Mouse (Mus musculus): ENCODE results near the gene Kank2. TPM values are rescaled to one million over a fixed set of nuclear protein-coding genes. Genes with fewer than 3 reads are reported as not detected.

Gene Kank2
- polyA plus RNA-seq (2014; fragmentation: Nextera tagmentation; extraction: Ambion mirVana), result 6.1 and 7.6 TPM in 2 replicates

GRCm38 (mm10) chr9:21798345-21799009, at the start of gene Kank2:
Gene Kank2, minus strand, starts transcription at chr9:21798744.
- H3K27ac ChIP-seq (replicated peaks; ENCODE audit: low read depth, low read length), result peak within 1 kb of the TSS; percentile 90
- H3K4me2 ChIP-seq (ENCODE audit: low read depth, low read length), result peak within 1 kb of the TSS; percentile 75
- peaks cover 8% of the 10 kb centered on the region for H3K36me3 ChIP-seq (replicated peaks; ENCODE audit: control insufficient read depth, insufficient read depth, low read depth, low read length)
- ATAC-seq (replicated peaks; ENCODE audit: insufficient number of reproducible peaks, low FRiP score, low TSS enrichment, low read depth) (peak; percentile 82), DNase-seq (ENCODE audit: low spot score) (peak; percentile 88)
- under 1% methylated on average over 45 of the region's 52 CpGs for WGBS
- H3K9me3 ChIP-seq (replicated peaks; ENCODE audit: control insufficient read depth, low read length), result no peaks in the 10 kb centered on the region
- H3K27me3 ChIP-seq (ENCODE audit: control insufficient read depth, insufficient read depth, low read length), result no peaks in the 10 kb centered on the region
- peak within 1 kb of the TSS; percentile 90 for H3K9ac ChIP-seq (replicated peaks; ENCODE audit: low read length)
- H3K4me1 ChIP-seq (ENCODE audit: control insufficient read depth, insufficient read depth, low read length), result peaks cover 12% of the 10 kb centered on the region
- peak within 1 kb of the TSS; percentile 81 for H3K4me3 ChIP-seq (ENCODE audit: low read depth, low read length)

GRCm38 (mm10) chr9:21847926-21848325, 49.4 kb upstream of the Kank2 start:
- Histone ChIP-seq H3K4me3 (ENCODE audit: low read depth, low read length) (no peak overlapping the region), H3K4me1 (ENCODE audit: control insufficient read depth, insufficient read depth, low read length) (peaks cover 21% of the 10 kb centered on the region), H3K9ac (replicated peaks; ENCODE audit: low read length) (0 out of 2 replicates have a peak overlapping the region, but pooled peaks have one; percentile 13), H3K4me2 (ENCODE audit: low read depth, low read length) (no peak overlapping the region; the same call in 1 of the 2 replicates), H3K36me3 (replicated peaks; ENCODE audit: control insufficient read depth, insufficient read depth, low read depth, low read length) (0 out of 2 replicates have a peak, but pooled peaks cover 2% of the 10 kb centered on the region), H3K27me3 (ENCODE audit: control insufficient read depth, insufficient read depth, low read length) (no peaks in the 10 kb centered on the region), H3K9me3 (replicated peaks; ENCODE audit: control insufficient read depth, low read length) (no peaks in the 10 kb centered on the region), H3K27ac (replicated peaks; ENCODE audit: low read depth, low read length) (peak overlapping the region; percentile 28; the same call in 1 of the 2 replicates)
- ATAC-seq (replicated peaks; ENCODE audit: insufficient number of reproducible peaks, low FRiP score, low TSS enrichment, low read depth) (no peak), DNase-seq (ENCODE audit: low spot score) (no peak)
- WGBS, result 31% methylated on average over 10 of the region's 10 CpGs

DNA sequence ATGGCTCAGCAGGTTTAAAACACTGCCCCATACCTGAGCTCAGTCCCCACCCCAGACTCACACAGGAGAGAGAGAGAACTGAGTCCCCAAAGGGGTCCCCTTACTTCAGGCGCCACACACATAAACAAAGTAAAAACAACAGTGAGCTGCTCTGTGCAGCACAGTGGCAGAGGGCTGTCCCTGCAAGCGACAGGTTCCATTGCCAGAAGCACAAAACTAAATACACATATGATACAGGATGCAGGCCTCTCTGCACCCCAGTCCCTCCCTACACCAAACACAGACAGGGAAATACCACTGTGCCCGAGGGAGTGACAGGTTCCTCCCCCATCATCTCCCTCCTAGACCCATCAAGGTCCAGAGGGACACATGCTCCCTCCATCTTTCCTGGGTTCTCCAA, 48.9 kb upstream of the Kank2 start:
- ATAC-seq (replicated peaks; ENCODE audit: insufficient number of reproducible peaks, low FRiP score, low TSS enrichment, low read depth) (no peak), DNase-seq (ENCODE audit: low spot score) (no peak)
- no peak overlapping the region for H3K4me3 ChIP-seq (ENCODE audit: low read depth, low read length)
- no peaks in the 10 kb centered on the region for H3K27me3 ChIP-seq (ENCODE audit: control insufficient read depth, insufficient read depth, low read length)
- H3K4me2 ChIP-seq (ENCODE audit: low read depth, low read length), result peak overlapping the region; percentile 7
- peak overlapping the region; percentile 76; the same call in 1 of the 2 replicates for H3K27ac ChIP-seq (replicated peaks; ENCODE audit: low read depth, low read length)
- peak overlapping the region; percentile 39; the same call in 1 of the 2 replicates for H3K9ac ChIP-seq (replicated peaks; ENCODE audit: low read length)
- 7% methylated on average over 3 of the region's 3 CpGs for WGBS
- H3K36me3 ChIP-seq (replicated peaks; ENCODE audit: control insufficient read depth, insufficient read depth, low read depth, low read length), result 0 out of 2 replicates have a peak, but pooled peaks cover 2% of the 10 kb centered on the region
- H3K9me3 ChIP-seq (replicated peaks; ENCODE audit: control insufficient read depth, low read length), result no peaks in the 10 kb centered on the region
- H3K4me1 ChIP-seq (ENCODE audit: control insufficient read depth, insufficient read depth, low read length), result peaks cover 21% of the 10 kb centered on the region

GRCm38 (mm10) chr9:21846755-21847341, 48.3 kb upstream of the Kank2 start:
- Histone ChIP-seq H3K27me3 (ENCODE audit: control insufficient read depth, insufficient read depth, low read length) (no peaks in the 10 kb centered on the region), H3K36me3 (replicated peaks; ENCODE audit: control insufficient read depth, insufficient read depth, low read depth, low read length) (0 out of 2 replicates have a peak, but pooled peaks cover 2% of the 10 kb centered on the region), H3K9me3 (replicated peaks; ENCODE audit: control insufficient read depth, low read length) (no peaks in the 10 kb centered on the region), H3K27ac (replicated peaks; ENCODE audit: low read depth, low read length) (peak overlapping the region; percentile 76; the same call in 1 of the 2 replicates), H3K4me3 (ENCODE audit: low read depth, low read length) (no peak overlapping the region), H3K4me1 (ENCODE audit: control insufficient read depth, insufficient read depth, low read length) (peaks cover 19% of the 10 kb centered on the region), H3K9ac (replicated peaks; ENCODE audit: low read length) (peak overlapping the region; percentile 39; the same call in 1 of the 2 replicates), H3K4me2 (ENCODE audit: low read depth, low read length) (peak overlapping the region; percentile 41)
- DNase-seq (ENCODE audit: low spot score) (peak; percentile 62), ATAC-seq (replicated peaks; ENCODE audit: insufficient number of reproducible peaks, low FRiP score, low TSS enrichment, low read depth) (peak; percentile 58)
- WGBS, result 7% methylated on average over 11 of the region's 11 CpGs

GRCm38 (mm10) chr9:21845381-21846080, 47.0 kb upstream of the Kank2 start:
- 46% methylated on average over 14 of the region's 14 CpGs for WGBS
- Histone ChIP-seq H3K4me3 (ENCODE audit: low read depth, low read length) (no peak overlapping the region), H3K4me1 (ENCODE audit: control insufficient read depth, insufficient read depth, low read length) (peaks cover 18% of the 10 kb centered on the region), H3K4me2 (ENCODE audit: low read depth, low read length) (no peak overlapping the region), H3K9me3 (replicated peaks; ENCODE audit: control insufficient read depth, low read length) (no peaks in the 10 kb centered on the region), H3K27ac (replicated peaks; ENCODE audit: low read depth, low read length) (no peak overlapping the region), H3K36me3 (replicated peaks; ENCODE audit: control insufficient read depth, insufficient read depth, low read depth, low read length) (0 out of 2 replicates have a peak, but pooled peaks cover 2% of the 10 kb centered on the region), H3K9ac (replicated peaks; ENCODE audit: low read length) (no peak overlapping the region), H3K27me3 (ENCODE audit: control insufficient read depth, insufficient read depth, low read length) (no peaks in the 10 kb centered on the region)
- ATAC-seq (replicated peaks; ENCODE audit: insufficient number of reproducible peaks, low FRiP score, low TSS enrichment, low read depth) (no peak), DNase-seq (ENCODE audit: low spot score) (no peak)

DNA sequence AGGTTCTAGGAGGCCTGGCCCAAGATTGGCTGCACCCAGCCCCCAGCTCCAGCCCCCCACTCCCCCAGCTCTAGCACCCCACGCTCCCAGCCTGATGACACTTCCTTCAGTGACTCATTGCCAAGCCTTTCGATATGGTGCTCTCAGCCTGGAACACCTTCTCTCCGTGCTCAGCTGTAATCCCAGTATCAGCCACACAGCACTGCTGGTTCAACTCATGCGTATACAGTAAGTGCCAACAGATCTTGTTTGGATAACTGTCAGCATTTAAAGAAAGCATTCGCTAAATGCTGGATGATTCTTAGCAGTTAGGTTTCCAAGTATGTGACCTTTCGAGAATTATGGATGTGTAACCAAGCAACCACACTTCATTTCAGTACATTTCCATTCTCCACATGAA, 44.5 kb upstream of the Kank2 start:
- Histone ChIP-seq H3K4me2 (ENCODE audit: low read depth, low read length) (no peak overlapping the region), H3K36me3 (replicated peaks; ENCODE audit: control insufficient read depth, insufficient read depth, low read depth, low read length) (0 out of 2 replicates have a peak, but pooled peaks cover 2% of the 10 kb centered on the region), H3K9me3 (replicated peaks; ENCODE audit: control insufficient read depth, low read length) (no peaks in the 10 kb centered on the region), H3K4me1 (ENCODE audit: control insufficient read depth, insufficient read depth, low read length) (peaks cover 17% of the 10 kb centered on the region), H3K27ac (replicated peaks; ENCODE audit: low read depth, low read length) (no peak overlapping the region), H3K9ac (replicated peaks; ENCODE audit: low read length) (no peak overlapping the region), H3K4me3 (ENCODE audit: low read depth, low read length) (no peak overlapping the region), H3K27me3 (ENCODE audit: control insufficient read depth, insufficient read depth, low read length) (no peaks in the 10 kb centered on the region)
- 84% methylated on average over 6 of the region's 6 CpGs for WGBS
- DNase-seq (ENCODE audit: low spot score), result no peak
- no peak for ATAC-seq (replicated peaks; ENCODE audit: insufficient number of reproducible peaks, low FRiP score, low TSS enrichment, low read depth)

GRCm38 (mm10) chr9:21842391-21842790, 43.8 kb upstream of the Kank2 start:
- ATAC-seq (replicated peaks; ENCODE audit: insufficient number of reproducible peaks, low FRiP score, low TSS enrichment, low read depth) (no peak), DNase-seq (ENCODE audit: low spot score) (no peak)
- Histone ChIP-seq H3K4me3 (ENCODE audit: low read depth, low read length) (no peak overlapping the region), H3K9me3 (replicated peaks; ENCODE audit: control insufficient read depth, low read length) (no peaks in the 10 kb centered on the region), H3K4me2 (ENCODE audit: low read depth, low read length) (no peak overlapping the region), H3K27ac (replicated peaks; ENCODE audit: low read depth, low read length) (no peak overlapping the region), H3K36me3 (replicated peaks; ENCODE audit: control insufficient read depth, insufficient read depth, low read depth, low read length) (0 out of 2 replicates have a peak, but pooled peaks cover 2% of the 10 kb centered on the region), H3K27me3 (ENCODE audit: control insufficient read depth, insufficient read depth, low read length) (no peaks in the 10 kb centered on the region), H3K4me1 (ENCODE audit: control insufficient read depth, insufficient read depth, low read length) (peaks cover 10% of the 10 kb centered on the region), H3K9ac (replicated peaks; ENCODE audit: low read length) (no peak overlapping the region)
- WGBS, result 50% methylated on average over 5 of the region's 5 CpGs

Measured in embryonic facial prominence, embryonic 11.5 days (tissue).